8 mouse cellular contexts compared by ENCODE assay signal in the genomic region with DNA sequence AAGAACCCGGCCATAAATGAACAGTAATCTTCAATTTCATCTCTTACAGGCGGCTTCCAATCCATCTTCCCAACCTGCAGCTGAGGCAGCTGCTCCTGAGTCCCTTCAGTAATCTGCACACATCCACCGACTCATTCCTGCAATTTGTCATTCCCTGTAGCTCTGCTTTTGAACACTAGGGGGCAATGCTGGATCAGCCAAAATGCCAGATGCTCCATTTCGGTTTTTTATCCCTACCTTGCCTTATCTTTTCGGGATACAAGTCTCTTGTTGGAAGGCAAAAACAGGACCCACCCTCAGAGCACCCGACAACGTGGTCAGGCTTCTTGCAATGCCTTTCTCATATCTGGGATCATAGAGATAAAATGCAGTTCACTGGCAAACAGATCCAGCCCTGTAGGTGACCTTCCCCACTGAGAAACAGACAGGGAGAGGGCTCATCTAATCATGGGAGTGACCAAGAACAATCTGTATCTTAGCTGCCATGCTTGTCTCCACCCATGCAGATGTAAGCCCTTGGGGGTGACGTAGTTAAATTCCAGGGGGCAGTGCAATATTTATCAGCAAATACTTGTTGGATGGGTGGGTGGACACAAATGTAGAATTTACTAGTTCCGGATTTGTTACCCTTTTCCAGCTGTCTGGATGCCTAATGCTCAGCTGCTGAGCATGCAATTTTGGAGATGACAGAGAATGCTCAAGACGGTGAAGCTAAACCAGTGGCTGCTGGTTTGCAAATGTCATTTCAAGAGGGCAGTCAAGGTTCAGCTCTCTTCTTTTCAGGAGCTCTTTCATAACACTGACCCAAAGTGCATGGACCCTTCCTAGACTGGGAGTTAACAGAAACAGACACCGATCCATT.
DNase-seq lines count a peak whose midpoint lies in the region; ATAC-seq lines count a peak whose summit lies in the region.

No protein-coding gene starts in this region.

- peak overlapping the region; percentile 13; the same call in 1 of the 2 replicates for H3K27ac ChIP-seq in intestine, embryonic 16.5 days (ENCODE audit: low read length)

- 20% methylated on average over 11 of the region's 11 CpGs for WGBS in intestine, embryonic 16.5 days

- peak; percentile 31 for DNase-seq in thymus, postnatal 14 days
- no peak for DNase-seq in thymus, postnatal 0 days (ENCODE audit: low spot score)
- peak; percentile 88 for DNase-seq in embryo, embryonic 10.5 days (ENCODE audit: low spot score)
- DNase-seq in gastrocnemius, postnatal 36 days: peak; percentile 32 to 52
- peak; percentile 30 to 91 for DNase-seq in left cerebral cortex, adult 9 months (ENCODE audit: low spot score in 2 of 2)
- DNase-seq in right cerebral cortex, postnatal 36 days (ENCODE audit: low spot score in 2 of 2): peak; percentile 67 to 69

- no peak overlapping the region for H3K9ac ChIP-seq in intestine, embryonic 16.5 days (ENCODE audit: low read depth, low read length)

- intact Hi-C loops in gastrocnemius, postnatal 36 days (cut with DNase I): loop anchor here (1.0 to 5.0 kb wide), 2 partner anchors 88 to 163 kb away; no protein-coding TSS in a partner anchor

- H3K27me3 ChIP-seq in intestine, embryonic 16.5 days (replicated peaks; ENCODE audit: control insufficient read depth, insufficient read depth, low read length): no peaks in the 10 kb centered on the region

- peaks cover 8% of the 10 kb centered on the region for H3K4me1 ChIP-seq in intestine, embryonic 16.5 days (ENCODE audit: control insufficient read depth, insufficient read depth, low read length)

- no peak overlapping the region for H3K4me3 ChIP-seq in intestine, embryonic 16.5 days (ENCODE audit: low read length)

- H3K4me2 ChIP-seq in intestine, embryonic 16.5 days (ENCODE audit: low read depth, low read length): no peak overlapping the region

- H3K9me3 ChIP-seq in intestine, embryonic 16.5 days (ENCODE audit: control insufficient read depth, low read length): no peaks in the 10 kb centered on the region

- peak; percentile 68 for ATAC-seq in intestine, embryonic 16.5 days
- peak; percentile 45 for ATAC-seq in megakaryocyte progenitor cell, adult 5-6 weeks (replicated peaks; ENCODE audit: poor library complexity)

- H3K36me3 ChIP-seq in intestine, embryonic 16.5 days (ENCODE audit: control insufficient read depth, insufficient read depth, low read length): no peaks in the 10 kb centered on the region
